Mouse (Mus musculus) limb, embryonic 11.5 days (tissue): Measurements from ENCODE around the gene Hcrtr2. TPM values are rescaled to one million over a fixed set of nuclear protein-coding genes. Genes with fewer than 3 reads are reported as not detected.

ENCODE experiments used
- ATAC-seq: fragments of 200-750 bp; cut with Nextera tagmentation; 2 replicates; pipeline ENCODE4 v1.8.0; 2017; ENCODE audit warnings: low read depth; ENCODE audit not compliant: insufficient number of reproducible peaks, low FRiP score, low TSS enrichment
- DNase-seq: peaks from one replicate; pipeline ENCODE4 v3.0.0-alpha.2; 2015; ENCODE audit warnings: low spot score
- H3K27ac ChIP-seq: fragments of 300-500 bp; sonication (generic); replicated peaks from 2 replicates; pipeline ENCODE4 v1.5.1; 2014; ENCODE audit warnings: low read depth, mild to moderate bottlenecking, low read length
- H3K27me3 ChIP-seq: fragments of 300-500 bp; sonication (generic); 2 replicates; pipeline ENCODE4 v1.6.1; 2014; ENCODE audit warnings: mild to moderate bottlenecking, low read length, mixed read lengths; ENCODE audit not compliant: control insufficient read depth, insufficient read depth
- H3K36me3 ChIP-seq: fragments of 300-500 bp; sonication (generic); 2 replicates; pipeline ENCODE4 v1.6.1; 2014; ENCODE audit warnings: mild to moderate bottlenecking, low read length, moderate library complexity, mixed read lengths; ENCODE audit not compliant: control insufficient read depth, insufficient read depth
- H3K4me1 ChIP-seq: fragments of 300-500 bp; sonication (generic); 2 replicates; pipeline ENCODE4 v1.6.1; 2014; ENCODE audit warnings: low read length, mixed read lengths; ENCODE audit not compliant: control insufficient read depth, insufficient read depth
- H3K4me2 ChIP-seq: fragments of 300-500 bp; sonication (generic); 2 replicates; pipeline ENCODE4 v1.6.1; 2014; ENCODE audit warnings: low read depth, mild to moderate bottlenecking, moderate library complexity; ENCODE audit not compliant: severe bottlenecking
- H3K4me3 ChIP-seq: fragments of 300-500 bp; sonication (generic); 2 replicates; pipeline ENCODE4 v1.5.1; 2014; ENCODE audit warnings: low read depth, low read length
- H3K9ac ChIP-seq: fragments of 300-500 bp; sonication (generic); 2 replicates; pipeline ENCODE4 v1.6.1; 2014; ENCODE audit warnings: mild to moderate bottlenecking, low read length
- H3K9me3 ChIP-seq: fragments of 300-500 bp; sonication (generic); 2 replicates; pipeline ENCODE4 v1.6.1; 2016; ENCODE audit warnings: low read length; ENCODE audit not compliant: control insufficient read depth
- WGBS: fragments of 180-500 bp; shearing (Covaris S2); extraction: QIAGEN DNeasy Blood & Tissue Kit; methylation state at CpG from one replicate; pipeline ENCODE4 v1.1.7; 2014; 5-methylcytosine and 5-hydroxymethylcytosine counted together
- polyA plus RNA-seq: library from polyadenylated mRNA; unstranded; fragments of >200 nt; fragmentation: Nextera tagmentation; extraction: Ambion mirVana; gene quantifications from 2 replicates; pipeline ENCODE4 v1.2.1, GENCODE M21; 2014

Gene Hcrtr2
- polyA plus RNA-seq, 1 experiment from 2014 or later, result 0.47 TPM

- Histone ChIP-seq H3K9me3 (no peaks in the 10 kb centered on the region), H3K36me3 (no peaks in the 10 kb centered on the region), H3K27me3 (peaks cover 11% of the 10 kb centered on the region), H3K4me3 (no peak overlapping the region), H3K27ac (no peak overlapping the region), H3K4me2 (no peak overlapping the region), H3K9ac (no peak overlapping the region), H3K4me1 (peaks cover 2% of the 10 kb centered on the region; the same call in 1 of the 2 replicates)
- WGBS, result 83% methylated on average over 4 of the region's 4 CpGs
- no peak for ATAC-seq
- no peak for DNase-seq
Observed at GRCm38 (mm10) chr9:76321589-76321988, 2.1 kb downstream of the Hcrtr2 start.

GRCm38 (mm10) chr9:76320755-76321154 lies 2.9 kb downstream of the Hcrtr2 start:
- Histone ChIP-seq H3K27me3 (peaks cover 11% of the 10 kb centered on the region), H3K4me3 (no peak overlapping the region), H3K9ac (no peak overlapping the region), H3K27ac (no peak overlapping the region), H3K4me1 (peaks cover 2% of the 10 kb centered on the region; the same call in 1 of the 2 replicates), H3K4me2 (no peak overlapping the region), H3K9me3 (no peaks in the 10 kb centered on the region), H3K36me3 (no peaks in the 10 kb centered on the region)
- DNase-seq (no peak), ATAC-seq (no peak)
- WGBS, result 83% methylated on average over 1 of the region's 1 CpGs

- no peak overlapping the region for H3K27ac ChIP-seq
- WGBS, result 88% methylated on average over 4 of the region's 4 CpGs
Observed at GRCm38 (mm10) chr9:76318302-76318701, 5.4 kb downstream of the Hcrtr2 start.

GRCm38 (mm10) chr9:76315096-76315495 lies 8.6 kb downstream of the Hcrtr2 start:
- Histone ChIP-seq H3K9me3 (no peaks in the 10 kb centered on the region), H3K27ac (no peak overlapping the region), H3K36me3 (no peaks in the 10 kb centered on the region), H3K4me2 (no peak overlapping the region), H3K4me3 (no peak overlapping the region), H3K9ac (no peak overlapping the region), H3K4me1 (no peaks in the 10 kb centered on the region), H3K27me3 (no peaks in the 10 kb centered on the region)
- DNase-seq (no peak), ATAC-seq (no peak)

More at GRCm38 (mm10) chr9:76318302-76318701, 5.4 kb downstream of the Hcrtr2 start:
- Histone ChIP-seq H3K36me3 (no peaks in the 10 kb centered on the region), H3K4me2 (no peak overlapping the region), H3K27me3 (peaks cover 4% of the 10 kb centered on the region), H3K4me1 (peaks cover 2% of the 10 kb centered on the region; the same call in 1 of the 2 replicates), H3K4me3 (no peak overlapping the region), H3K9me3 (no peaks in the 10 kb centered on the region), H3K9ac (no peak overlapping the region)
- DNase-seq, result no peak
- ATAC-seq, result no peak

- DNase-seq, result no peak
- Histone ChIP-seq H3K27me3 (no peaks in the 10 kb centered on the region), H3K9ac (no peak overlapping the region), H3K4me1 (no peaks in the 10 kb centered on the region), H3K27ac (no peak overlapping the region), H3K4me3 (no peak overlapping the region), H3K4me2 (no peak overlapping the region), H3K36me3 (no peaks in the 10 kb centered on the region), H3K9me3 (no peaks in the 10 kb centered on the region)
- ATAC-seq, result no peak
Observed at GRCm38 (mm10) chr9:76313921-76314320, 9.7 kb downstream of the Hcrtr2 start.

- WGBS, result 56% methylated on average over 1 of the region's 1 CpGs
- no peak for ATAC-seq
Observed at GRCm38 (mm10) chr9:76312221-76312620, 11.4 kb downstream of the Hcrtr2 start.

GRCm38 (mm10) chr9:76291384-76291783 lies 32.3 kb downstream of the Hcrtr2 start:
- DNase-seq, result no peak
- Histone ChIP-seq H3K36me3 (no peaks in the 10 kb centered on the region), H3K27me3 (no peaks in the 10 kb centered on the region), H3K9ac (no peak overlapping the region), H3K9me3 (no peaks in the 10 kb centered on the region), H3K27ac (no peak overlapping the region), H3K4me3 (no peak overlapping the region), H3K4me2 (no peak overlapping the region), H3K4me1 (no peaks in the 10 kb centered on the region)
- WGBS, result 75% methylated on average over 5 of the region's 5 CpGs
- ATAC-seq, result no peak

More at GRCm38 (mm10) chr9:76312221-76312620, 11.4 kb downstream of the Hcrtr2 start:
- H3K9me3 ChIP-seq, result no peaks in the 10 kb centered on the region
- DNase-seq, result no peak
- H3K4me1 ChIP-seq, result no peaks in the 10 kb centered on the region
- H3K4me3 ChIP-seq, result no peak overlapping the region
- no peaks in the 10 kb centered on the region for H3K27me3 ChIP-seq
- H3K27ac ChIP-seq, result no peak overlapping the region
- H3K4me2 ChIP-seq, result no peak overlapping the region
- H3K36me3 ChIP-seq, result no peaks in the 10 kb centered on the region
- no peak overlapping the region for H3K9ac ChIP-seq

GRCm38 (mm10) chr9:76270886-76271285 lies 52.8 kb downstream of the Hcrtr2 start:
- no peak overlapping the region for H3K27ac ChIP-seq
- no peak overlapping the region for H3K4me3 ChIP-seq
- DNase-seq, result no peak
- no peak overlapping the region for H3K9ac ChIP-seq
- H3K4me1 ChIP-seq, result no peaks in the 10 kb centered on the region
- H3K4me2 ChIP-seq, result no peak overlapping the region
- no peaks in the 10 kb centered on the region for H3K27me3 ChIP-seq
- no peaks in the 10 kb centered on the region for H3K9me3 ChIP-seq
- no peaks in the 10 kb centered on the region for H3K36me3 ChIP-seq
- ATAC-seq, result no peak

- no peaks in the 10 kb centered on the region for H3K4me1 ChIP-seq
- WGBS, result 83% methylated on average over 5 of the region's 5 CpGs
Observed at GRCm38 (mm10) chr9:76257731-76258130, 65.9 kb downstream of the Hcrtr2 start.

More at GRCm38 (mm10) chr9:76257731-76258130, 65.9 kb downstream of the Hcrtr2 start:
- Histone ChIP-seq H3K4me3 (no peak overlapping the region), H3K36me3 (no peaks in the 10 kb centered on the region), H3K27me3 (no peaks in the 10 kb centered on the region), H3K4me2 (no peak overlapping the region), H3K9ac (no peak overlapping the region), H3K27ac (no peak overlapping the region), H3K9me3 (no peaks in the 10 kb centered on the region)
- DNase-seq, result no peak
- ATAC-seq, result no peak
